Mouse (Mus musculus) CD4-positive helper T cell, adult 2 months (primary cell): ENCODE results near the gene Mapkapk3.

Experiments used
- DNase-seq: peaks from one replicate; pipeline ENCODE4 v3.0.0-alpha.2; 2012; ENCODE audit warnings: low read depth, missing footprints, low spot score

Mapkapk3 gene

DNA sequence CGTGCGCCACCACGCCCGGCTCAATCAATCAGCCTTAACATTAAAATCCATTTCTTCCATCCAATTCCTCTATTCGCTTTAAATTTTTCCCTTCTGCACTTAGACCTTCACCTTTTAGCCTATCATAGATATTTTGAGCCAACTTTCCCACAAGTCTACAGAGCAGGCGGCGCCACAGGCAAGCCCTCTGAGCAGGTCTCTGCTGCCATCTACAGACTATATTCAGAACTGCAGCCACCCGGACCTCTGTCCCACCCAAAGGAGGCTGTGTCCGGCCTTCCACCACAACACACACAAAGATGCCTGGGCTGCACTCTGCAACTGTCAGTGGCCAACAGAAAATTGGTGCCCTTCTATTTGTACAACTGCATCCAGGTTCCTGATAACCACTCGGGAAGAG is 1.2 kb upstream of the Mapkapk3 start:
- peak; percentile 80 for DNase-seq

DNA sequence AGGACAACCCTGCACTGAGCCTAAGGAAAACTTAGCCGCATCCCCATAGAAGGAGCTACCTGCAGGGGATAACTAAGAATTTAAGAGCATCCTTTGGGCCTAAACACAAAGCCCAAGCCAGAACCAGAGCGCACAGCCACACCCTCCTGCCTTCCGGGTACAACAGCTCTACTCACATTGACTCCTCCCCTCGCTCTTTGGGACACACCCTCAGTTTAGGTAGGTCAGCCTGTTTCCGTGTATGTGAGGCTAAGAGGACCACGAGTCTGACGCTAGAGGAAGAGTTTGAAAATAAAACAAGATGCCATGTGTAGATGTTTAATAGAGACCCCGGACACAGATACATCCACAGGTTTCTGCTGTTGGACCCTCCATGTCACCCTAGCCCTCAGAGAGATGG is 966 bp downstream of the Mapkapk3 start:
- DNase-seq: peak; percentile 93

DNA sequence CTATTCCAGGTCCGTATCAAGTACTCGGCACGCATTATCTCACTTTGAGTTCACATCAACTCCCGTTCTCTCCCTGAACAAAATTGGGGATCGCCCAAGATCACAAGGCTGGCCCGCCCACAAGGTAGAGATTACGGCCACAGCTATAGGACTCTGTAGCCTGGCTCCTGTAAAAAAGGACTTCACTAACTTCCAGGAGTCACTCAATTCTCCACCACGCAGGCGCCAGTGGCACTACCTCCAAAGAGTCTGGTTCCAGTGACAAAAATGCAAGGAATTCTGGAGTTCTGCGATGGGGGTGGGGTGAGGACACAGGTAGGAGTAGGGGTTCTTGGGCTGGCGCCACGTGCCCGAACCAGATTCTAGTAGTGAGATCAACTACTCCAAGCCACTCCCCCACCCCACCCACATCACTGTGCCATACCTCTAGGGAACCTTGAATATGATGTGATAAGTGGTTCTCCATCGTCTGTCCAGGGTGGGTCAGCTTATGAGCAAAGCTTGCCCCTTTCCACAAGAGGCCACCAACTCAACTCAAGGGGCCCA is 1.5 kb downstream of the Mapkapk3 start:
- DNase-seq: peak; percentile 21

DNA sequence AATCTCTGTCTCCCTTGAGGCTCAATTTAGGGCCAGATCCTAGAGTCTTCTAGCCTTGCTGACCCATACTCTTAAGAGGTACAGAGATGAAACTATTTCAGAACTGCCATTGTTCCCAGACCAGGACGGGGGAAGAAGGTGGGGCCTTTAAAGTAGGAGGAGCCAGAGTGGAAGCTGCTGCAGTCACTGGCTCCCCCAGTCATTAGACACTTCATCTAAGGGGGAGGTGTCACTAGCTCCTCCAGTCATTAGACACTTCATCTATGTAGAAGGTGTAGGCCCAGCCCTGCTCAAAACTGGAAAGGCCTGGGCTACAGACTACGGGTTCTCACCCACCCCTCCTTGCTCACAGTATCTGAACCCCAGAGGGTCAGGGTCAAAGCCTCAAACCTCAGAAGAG is 2.4 kb downstream of the Mapkapk3 start:
- peak; percentile 57 for DNase-seq

DNA sequence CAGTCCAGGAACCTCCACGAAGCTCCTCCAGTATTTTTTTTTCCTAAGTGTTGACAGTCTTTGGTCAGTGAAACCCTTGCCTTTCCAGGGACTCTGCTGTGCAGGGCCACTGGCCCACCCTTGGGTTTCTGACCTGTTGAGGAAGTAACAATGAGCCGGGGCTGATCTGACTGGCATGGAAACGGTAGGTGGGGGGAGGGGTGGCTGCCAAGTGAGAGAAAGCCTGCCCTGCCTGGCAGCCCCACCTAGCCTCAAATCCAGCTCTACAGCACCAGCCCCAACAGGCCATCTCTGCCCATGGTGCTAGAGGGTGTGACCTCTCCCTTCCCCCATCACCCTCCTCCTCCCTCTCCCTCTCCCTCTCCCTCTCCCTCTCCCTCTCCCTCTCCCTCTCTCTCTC is 4.7 kb downstream of the Mapkapk3 start:
- DNase-seq: peak; percentile 53

DNA sequence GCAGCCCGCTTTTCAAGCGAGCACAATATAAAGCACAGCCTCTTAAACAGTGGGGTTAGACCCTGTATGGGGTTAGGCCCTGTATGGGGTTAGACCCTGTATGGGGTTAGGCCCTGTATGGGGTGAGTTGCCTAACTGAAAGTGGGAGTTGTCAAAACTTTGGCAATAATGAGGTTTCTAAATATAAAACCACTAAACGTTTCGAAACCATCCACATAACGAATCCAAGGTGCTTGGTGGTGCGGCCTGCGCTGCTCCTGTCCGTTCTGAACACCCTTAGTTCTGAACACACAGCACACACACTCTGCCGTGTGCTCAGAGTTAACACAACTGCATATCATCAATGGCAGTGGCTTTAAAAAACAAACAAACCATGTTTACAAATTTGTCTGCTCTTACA is 6.7 kb downstream of the Mapkapk3 start:
- no peak for DNase-seq

DNA sequence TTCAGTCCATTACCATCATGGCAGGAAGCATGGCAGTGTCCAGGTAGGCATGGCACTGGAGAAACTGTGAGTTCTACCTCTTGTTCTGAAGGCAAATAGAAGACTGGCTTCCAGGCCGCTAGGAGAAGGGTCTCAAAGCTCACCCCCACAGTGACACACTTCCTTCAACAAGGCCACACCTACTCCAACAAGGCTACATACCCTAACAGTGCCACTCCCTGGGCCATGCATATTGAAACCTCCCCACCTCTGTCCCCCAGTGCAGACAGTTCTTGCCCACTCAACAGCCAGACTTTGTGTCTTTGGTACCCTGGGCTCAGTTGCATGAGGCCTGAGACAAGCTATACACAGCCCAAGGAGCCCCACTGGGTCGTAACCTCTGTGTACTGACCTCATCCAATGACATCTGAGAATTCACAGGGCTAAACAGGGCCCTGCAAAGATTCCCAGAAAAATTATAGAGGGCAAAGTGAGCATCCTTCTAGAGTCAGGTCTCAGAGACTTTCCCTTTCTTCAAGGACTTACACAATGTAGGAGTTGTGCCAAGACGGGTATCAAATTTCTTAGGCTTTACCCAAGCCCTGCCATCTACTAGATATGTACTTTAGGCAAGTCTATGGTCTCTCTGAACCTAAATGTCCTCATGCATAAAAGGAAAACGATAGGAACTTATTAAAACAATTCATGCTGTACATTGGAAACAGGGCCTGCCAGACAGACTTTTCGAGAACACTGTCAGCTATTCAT is 8.3 kb downstream of the Mapkapk3 start:
- DNase-seq: no peak

DNA sequence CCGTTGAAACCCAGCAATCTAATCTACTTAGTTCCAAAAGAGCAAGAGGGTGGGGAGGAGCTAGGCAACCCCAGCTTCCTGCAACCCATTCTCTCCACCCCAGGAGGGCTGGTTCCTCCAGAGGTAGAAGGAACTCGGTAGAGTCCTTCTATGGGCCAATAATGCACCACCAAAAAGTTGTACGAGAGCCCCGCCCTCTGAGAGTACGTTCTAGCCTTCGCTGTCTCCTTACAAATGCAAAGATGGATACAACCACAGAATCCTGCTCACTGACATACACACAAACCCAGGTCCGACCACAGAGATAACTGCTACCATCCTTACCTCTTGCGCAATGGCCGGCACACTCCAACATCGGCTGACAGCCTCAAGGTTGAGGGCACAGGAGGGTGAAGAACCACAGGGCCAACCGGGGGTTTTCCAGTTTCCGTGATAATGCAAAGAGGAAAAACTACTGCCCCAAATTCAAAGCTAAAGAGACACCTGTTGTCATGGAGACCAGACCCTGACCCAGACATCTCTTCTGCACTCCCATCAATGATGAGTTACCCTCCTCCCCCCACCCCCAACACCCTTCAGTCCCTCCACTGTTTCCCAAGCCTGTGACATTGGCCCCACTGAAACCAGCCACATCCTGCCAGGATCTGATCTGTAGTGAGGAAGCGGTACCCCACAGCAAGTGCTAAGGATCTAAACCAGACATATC is 9.2 kb downstream of the Mapkapk3 start:
- DNase-seq: peak; percentile 90

DNA sequence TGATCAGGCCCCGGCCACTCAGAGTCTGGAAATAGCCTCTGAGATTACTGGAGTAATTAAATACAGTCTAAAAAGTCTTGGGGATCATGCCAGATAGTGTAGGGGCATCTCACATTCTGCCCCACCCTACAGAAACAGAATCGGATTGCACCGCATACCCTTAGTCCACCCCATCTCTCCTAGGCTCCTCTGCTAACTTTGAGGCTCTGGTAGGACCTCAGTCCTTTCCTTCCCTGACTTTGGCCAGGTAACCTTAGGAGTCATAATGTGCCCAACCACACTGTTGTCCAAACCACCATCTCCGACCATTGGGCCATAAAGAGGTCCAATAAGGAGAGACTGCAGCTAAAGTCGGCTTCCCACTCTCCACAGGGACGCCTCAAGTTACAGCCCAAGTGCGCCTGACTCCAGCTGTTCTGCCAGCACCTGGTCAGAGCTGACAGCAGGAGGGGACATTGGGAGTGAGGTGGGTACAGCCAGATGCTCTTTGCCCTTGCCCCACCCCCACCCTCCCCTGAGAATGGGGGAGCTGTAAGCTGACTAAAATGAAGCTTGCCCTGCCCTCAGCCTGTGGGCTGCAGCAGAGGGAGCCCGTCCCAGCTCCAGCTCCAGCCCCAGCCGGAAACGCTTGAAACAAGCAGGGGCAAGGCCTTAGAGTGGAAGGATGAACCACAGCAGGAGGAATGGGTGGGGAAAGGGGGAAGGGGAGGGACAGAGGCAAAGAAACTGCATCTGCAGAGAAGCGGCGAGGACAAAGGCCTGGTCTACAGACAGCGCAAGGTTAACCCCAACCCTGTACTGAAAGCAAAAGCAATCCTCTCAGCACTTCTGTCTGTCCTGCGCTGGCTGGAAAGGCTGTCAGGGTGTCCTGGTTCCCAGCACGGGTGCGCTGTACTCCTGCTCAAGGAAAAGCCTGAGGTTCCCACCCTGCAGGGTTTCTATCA is 10.0 kb downstream of the Mapkapk3 start:
- DNase-seq: peak; percentile 69

DNA sequence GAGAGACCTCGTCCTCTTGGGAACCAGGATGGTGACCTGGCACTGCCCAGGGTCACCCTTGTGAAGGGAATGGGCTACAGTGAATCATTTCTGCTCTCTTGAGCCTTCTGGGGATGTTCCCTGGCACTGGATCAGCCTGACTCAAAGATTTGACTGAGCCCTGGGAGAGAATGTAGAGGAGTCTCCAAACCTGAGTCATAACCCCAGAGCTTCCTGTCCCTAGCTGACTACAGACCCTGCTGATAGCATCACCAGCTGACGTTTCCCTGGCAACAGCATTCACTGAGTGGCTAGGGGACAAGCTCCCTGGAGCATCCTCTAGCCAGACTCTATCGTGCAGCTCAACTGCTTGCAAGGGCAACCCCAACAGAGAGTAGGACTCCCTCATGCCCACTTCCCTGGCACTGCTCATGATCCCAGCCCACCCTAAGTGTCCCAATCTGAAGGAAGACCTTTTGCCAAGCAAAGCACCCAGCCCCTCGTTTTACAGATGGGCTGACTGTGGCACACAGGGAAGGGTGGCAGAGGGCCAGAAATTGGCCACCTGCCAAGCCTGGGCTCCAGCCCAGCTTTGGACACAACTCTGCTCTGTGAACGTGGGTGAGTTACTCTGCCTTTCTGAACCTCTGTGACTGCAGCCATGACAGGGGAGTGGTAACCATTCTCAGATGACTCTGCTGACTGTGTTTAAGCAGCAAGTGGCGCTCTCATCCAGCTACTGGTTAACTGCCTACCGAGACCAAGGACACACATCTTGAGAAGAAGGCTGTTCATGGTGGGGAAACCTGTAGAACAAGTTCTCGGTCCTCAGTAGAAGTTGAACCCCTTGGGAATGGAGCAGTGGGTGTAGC is 10.9 kb downstream of the Mapkapk3 start:
- DNase-seq: peak; percentile 83

DNA sequence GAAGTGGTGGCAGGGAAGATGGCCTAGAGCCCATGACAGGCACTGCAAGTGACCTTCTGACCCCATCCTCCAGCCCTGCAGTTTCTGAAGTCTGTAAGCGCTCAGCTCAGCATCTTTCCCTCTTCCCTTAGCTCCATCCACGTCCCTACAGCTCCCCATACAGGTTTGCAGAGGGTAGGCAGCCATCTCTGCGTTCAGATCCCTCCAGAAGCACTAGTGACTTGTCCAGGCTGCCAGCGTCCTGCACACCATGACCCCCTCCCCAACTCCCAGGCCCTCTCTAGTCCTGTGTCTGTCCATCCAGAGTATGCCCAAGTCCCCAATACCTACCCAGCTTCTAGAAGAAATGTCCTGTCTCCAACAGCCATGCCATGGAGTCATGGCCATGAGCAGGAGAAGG is 11.6 kb downstream of the Mapkapk3 start:
- DNase-seq: no peak

DNA sequence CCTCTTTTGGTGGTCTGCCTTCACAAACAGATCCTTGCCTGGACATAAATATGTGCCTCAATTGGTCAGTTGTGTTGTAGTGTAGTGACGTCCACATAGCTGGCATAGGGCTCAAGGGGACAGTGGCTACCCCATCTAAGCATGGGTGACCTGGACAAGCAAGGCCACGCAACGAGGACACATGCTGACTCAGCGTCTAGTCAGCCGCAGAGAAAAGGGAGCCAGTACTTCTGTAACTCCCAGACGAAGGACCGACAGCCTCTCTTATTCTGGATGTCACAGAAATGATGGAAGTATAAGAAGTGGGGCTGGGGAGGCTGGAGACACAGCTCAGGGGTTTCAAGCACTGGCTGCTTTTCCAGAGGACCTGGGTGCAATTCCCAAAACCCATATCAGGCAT is 12.1 kb downstream of the Mapkapk3 start:
- DNase-seq: no peak

DNA sequence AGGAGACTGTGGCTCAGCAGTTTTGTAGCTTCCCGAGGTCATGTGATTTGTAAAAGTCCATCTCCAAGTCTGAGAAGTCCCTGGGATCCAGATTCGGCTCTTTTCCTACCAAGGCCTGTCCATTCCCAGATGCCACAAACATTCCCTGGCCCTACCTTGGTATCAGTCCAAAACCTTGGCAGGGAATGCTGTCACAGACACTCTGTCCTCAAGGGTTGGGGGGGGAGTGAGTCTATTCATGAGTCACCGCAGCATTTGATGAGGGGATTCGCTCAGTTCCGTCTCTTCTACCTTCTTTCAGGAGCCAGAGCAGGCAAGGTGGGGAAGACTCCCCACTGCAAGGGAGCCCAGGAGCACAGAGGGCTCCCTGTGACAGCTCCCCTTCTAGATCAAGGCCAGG is 14.0 kb downstream of the Mapkapk3 start:
- no peak for DNase-seq

DNA sequence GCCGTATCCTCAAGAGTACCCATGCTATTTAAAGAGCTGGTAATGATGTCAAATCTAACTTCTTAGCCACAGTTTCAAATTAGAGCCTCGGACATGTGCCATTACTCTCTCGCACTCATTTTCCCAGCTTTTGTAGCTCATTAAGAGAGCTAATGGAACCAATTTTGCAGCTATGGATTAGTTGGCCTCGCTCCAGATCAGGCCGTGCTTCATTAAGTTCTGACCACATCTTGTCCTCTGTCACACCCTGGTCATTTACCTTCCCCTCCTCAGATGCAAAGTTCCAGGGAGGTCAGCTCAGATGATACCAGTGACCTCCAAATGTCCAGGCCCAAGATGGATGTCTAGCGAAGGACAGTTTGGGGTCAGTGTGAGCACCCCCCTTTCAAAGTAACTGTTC is 14.9 kb downstream of the Mapkapk3 start:
- DNase-seq: no peak

DNA sequence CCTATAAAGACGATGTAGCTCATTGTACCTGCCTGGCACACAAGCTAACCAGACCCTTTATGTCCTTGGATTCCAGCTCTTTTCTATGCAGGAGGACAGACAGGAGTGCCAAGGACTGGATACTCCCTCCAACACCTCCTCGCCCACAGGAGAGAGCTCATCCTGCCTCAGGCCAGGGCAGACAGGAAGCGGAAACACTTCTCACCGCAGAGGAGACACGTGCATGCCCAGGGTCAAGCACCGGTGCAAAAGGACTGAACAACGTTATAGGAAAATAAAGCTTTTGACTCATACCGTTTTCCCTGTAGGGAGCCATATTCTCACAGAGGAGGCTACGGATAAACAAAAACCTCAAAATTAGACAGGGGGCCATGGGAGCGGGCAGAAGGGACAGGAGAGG is 16.5 kb downstream of the Mapkapk3 start:
- DNase-seq: peak; percentile 46

DNA sequence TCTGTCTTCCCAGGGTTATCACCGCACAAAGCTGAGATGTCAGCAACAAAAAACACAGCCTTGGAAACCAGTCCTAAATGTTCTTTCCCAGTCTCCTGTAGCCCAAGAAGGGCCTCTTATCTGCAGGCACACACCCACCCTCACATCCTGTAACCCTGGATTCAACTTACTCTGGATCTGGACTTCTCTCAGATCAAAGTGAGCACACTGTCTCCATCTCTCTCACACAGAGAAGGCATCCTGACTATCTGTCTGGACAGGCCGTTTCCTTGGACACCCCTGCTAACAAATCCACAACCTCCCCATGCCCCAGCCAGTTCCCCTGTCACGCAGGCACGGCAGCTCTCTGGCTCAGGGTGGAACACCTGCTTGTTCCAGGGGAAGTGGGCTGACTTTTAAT is 17.4 kb downstream of the Mapkapk3 start:
- DNase-seq: no peak

DNA sequence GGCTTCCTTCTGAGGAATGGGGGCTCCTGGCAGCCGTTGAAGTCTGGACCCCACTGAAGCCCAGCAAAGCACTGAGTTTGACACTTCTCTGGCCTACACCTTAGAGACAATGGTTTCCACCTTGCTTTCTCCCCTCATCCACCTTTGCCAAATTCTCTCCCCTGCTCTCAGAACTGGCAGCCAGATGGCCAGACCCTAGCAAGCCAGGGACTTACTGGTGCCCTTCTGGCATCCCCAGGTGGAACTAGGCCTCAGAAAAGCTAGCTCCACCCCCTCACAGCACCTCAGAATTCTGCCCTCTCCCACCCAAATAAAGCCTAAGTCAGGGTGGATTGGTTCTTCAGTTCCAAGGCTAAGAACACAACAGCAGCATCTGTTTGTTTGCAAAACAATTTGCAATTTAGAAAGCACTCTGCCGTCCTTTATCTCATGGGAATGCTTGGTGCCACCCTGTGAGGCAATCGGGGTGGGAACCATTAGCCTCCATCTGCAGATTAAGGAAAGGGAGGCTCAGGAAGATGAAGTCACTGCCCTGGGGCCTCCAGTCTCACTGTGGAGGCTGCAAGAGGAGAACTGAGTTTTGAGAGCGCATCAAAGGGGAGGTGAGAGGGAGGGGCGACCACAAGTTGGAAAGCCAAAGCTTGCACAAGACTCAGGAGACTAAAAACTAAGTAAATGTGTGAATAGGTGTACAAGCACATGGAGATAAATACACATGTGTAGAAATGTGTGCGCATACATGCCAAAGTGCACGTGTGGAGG is 18.3 kb downstream of the Mapkapk3 start:
- no peak for DNase-seq

DNA sequence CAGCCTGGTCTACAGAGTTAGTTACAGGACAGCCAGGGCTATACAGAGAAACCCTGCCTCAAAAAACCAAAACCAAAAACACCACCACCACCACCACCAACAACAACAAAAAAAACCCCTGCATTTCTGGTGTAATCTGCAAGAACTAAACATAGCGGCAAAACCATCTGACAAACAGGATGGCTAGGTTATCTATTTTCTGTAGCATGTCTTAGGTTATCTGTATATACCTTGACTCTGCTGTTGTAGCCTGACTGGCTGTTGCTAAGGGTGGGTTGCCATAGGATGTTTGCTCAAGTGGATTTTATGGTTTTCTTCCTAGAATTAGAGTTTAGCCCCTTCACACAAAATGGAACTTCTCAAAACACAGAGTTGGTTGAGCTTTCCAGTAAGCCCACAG is 19.9 kb downstream of the Mapkapk3 start:
- DNase-seq: no peak

DNA sequence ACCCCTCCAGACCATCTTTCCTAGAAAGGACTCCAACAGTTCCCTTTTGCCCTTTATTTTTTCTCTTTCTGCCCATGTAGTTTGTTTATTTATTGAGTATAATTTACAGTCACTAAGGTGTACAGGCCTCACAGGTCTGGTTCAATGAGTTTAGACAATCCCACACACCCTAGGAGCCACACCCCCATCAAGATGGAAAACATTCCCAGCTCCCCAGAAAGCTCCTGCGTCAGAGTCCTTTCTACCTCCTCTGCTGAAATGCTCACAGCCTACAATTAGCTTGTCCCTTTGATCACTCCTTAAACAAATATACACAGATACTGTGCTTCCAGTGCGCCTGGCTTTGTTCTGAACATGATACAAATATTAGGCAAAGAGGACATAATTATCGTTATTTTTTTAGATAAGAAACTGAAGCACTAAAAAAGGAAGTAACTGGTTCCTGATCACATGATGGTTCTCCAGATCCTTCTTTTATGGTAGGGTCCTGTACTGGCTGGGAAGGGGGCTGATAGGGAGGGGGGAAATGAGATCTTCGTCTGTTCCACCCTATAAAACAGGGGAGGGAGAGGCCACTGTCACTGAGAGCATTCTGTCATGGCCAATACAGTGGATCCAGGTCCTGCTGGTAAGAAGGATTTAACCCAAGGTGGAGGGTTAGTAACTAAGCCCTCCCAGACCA is 21.8 kb downstream of the Mapkapk3 start:
- no peak for DNase-seq

DNA sequence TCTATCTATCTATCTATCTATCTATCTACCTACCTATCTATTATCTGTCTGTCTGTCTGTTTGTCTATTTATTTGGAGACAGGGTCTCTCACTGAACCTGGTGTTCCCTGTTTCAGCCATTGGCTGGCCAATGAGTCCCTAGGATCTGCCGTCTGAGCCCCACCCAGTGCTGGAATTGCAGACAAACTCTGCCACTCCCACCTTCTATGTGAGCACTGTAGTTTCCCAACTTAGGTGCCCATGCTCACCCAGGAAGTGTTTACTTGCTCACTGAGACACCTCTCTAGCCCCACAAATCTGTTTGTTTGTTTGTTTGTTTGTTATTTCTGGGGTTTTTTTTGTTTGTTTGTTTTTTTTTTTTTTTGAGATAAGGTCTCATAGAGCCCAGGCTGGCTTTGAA is 22.6 kb downstream of the Mapkapk3 start:
- DNase-seq: no peak
